ENCODE assay signal across 8 mouse cellular contexts in genomic region chr11:97685613-97686321, GRCm38 (mm10). TPM values are rescaled to one million over a fixed set of nuclear protein-coding genes. Genes with fewer than 3 reads are reported as not detected.
DNase-seq lines count a peak whose midpoint lies in the region; ATAC-seq and TF ChIP-seq lines count a peak whose summit lies in the region.

Gene Cisd3, plus strand, starts transcription at chr11:97685826.

- no peaks in the 10 kb centered on the region for H3K27me3 ChIP-seq in forebrain, embryonic 15.5 days
- no peaks in the 10 kb centered on the region for H3K27me3 ChIP-seq in liver, postnatal 0 days (ENCODE audit: insufficient read depth, low read length)
- H3K27me3 ChIP-seq in neural tube, embryonic 13.5 days, result no peaks in the 10 kb centered on the region
- H3K27me3 ChIP-seq in testis, adult 2 months (ENCODE audit: control insufficient read depth, insufficient read depth, low read length), result no peaks in the 10 kb centered on the region

- ATAC-seq in forebrain, embryonic 15.5 days (replicated peaks), result peak; percentile 63
- ATAC-seq in liver, postnatal 0 days, result peak; percentile 96
- peak; percentile 51 for ATAC-seq in neural tube, embryonic 13.5 days (ENCODE audit: low read depth)

- intact Hi-C loops in heart, postnatal 14 days (cut with DNase I), result loop anchor here (1.0 kb wide), 1 partner anchor 21 kb away; no protein-coding TSS in a partner anchor

- no peak for TF ChIP-seq CTCF in liver, postnatal 0 days (IDR thresholded peaks at IDR 0.05; ENCODE audit: low read depth)
- no peak for TF ChIP-seq CTCF in testis, adult 2 months (IDR thresholded peaks at IDR 0.05; ENCODE audit: control insufficient read depth, insufficient read depth, insufficient replicate concordance, low read depth, low read length)

- 0 out of 2 replicates have a peak within 1 kb of the TSS, but pooled peaks have one; percentile 1 for H3K27ac ChIP-seq in forebrain, embryonic 15.5 days (replicated peaks)
- H3K27ac ChIP-seq in liver, postnatal 0 days (ENCODE audit: low read depth), result peak within 1 kb of the TSS; percentile 39; the same call in 1 of the 2 replicates
- peak within 1 kb of the TSS; percentile 52; the same call in 1 of the 2 replicates for H3K27ac ChIP-seq in neural tube, embryonic 13.5 days (replicated peaks)
- H3K27ac ChIP-seq in testis, adult 2 months (ENCODE audit: control insufficient read depth, insufficient read depth, low read depth, low read length), result peak within 1 kb of the TSS; percentile 20; the same call in 1 of the 2 replicates

- peaks cover 14% of the 10 kb centered on the region for H3K4me1 ChIP-seq in forebrain, embryonic 15.5 days
- H3K4me1 ChIP-seq in liver, postnatal 0 days (ENCODE audit: insufficient read depth), result peaks cover 18% of the 10 kb centered on the region
- H3K4me1 ChIP-seq in neural tube, embryonic 13.5 days (replicated peaks), result peaks cover 30% of the 10 kb centered on the region
- H3K4me1 ChIP-seq in testis, adult 2 months (ENCODE audit: control insufficient read depth, insufficient read depth, low read length), result peaks cover 18% of the 10 kb centered on the region

- DNase-seq in CD4-positive, CD25-positive, alpha-beta regulatory T cell, adult 2 months (ENCODE audit: low read depth, low spot score), result peak; percentile 89
- peak; percentile 92 for DNase-seq in cerebellum, adult 11 months
- peak; percentile 94 for DNase-seq in heart, postnatal 14 days
- peak; percentile 88 for DNase-seq in layer of hippocampus, adult 11-12 months (ENCODE audit: low spot score)
- peak; percentile 91 for DNase-seq in liver, postnatal 0 days

- peak within 1 kb of the TSS; percentile 70 for H3K4me2 ChIP-seq in forebrain, embryonic 15.5 days (replicated peaks)
- peak within 1 kb of the TSS; percentile 68 for H3K4me2 ChIP-seq in liver, postnatal 0 days (ENCODE audit: low read depth, low read length)
- peak within 1 kb of the TSS; percentile 76 for H3K4me2 ChIP-seq in neural tube, embryonic 13.5 days

- no peak for TF ChIP-seq POLR2A in testis, adult 2 months (IDR thresholded peaks at IDR 0.05; ENCODE audit: control insufficient read depth, low read depth, low read length)

- peak within 1 kb of the TSS; percentile 40 for H3K4me3 ChIP-seq in forebrain, embryonic 15.5 days
- H3K4me3 ChIP-seq in liver, postnatal 0 days (ENCODE audit: low read depth, low read length), result peak within 1 kb of the TSS; percentile 38
- H3K4me3 ChIP-seq in neural tube, embryonic 13.5 days, result peak within 1 kb of the TSS; percentile 42
- H3K4me3 ChIP-seq in testis, adult 2 months (ENCODE audit: control insufficient read depth, low read depth, low read length), result peak within 1 kb of the TSS; percentile 69

- peak within 1 kb of the TSS; percentile 45 for H3K9ac ChIP-seq in forebrain, embryonic 15.5 days (replicated peaks)
- peak within 1 kb of the TSS; percentile 23 for H3K9ac ChIP-seq in liver, postnatal 0 days (replicated peaks)
- peak within 1 kb of the TSS; percentile 65 for H3K9ac ChIP-seq in neural tube, embryonic 13.5 days

- peak; percentile 43; the same call in 1 of the 2 replicates for TF ChIP-seq EP300 in liver, postnatal 0 days (IDR thresholded peaks at IDR 0.05; ENCODE audit: low read depth)

- no peaks in the 10 kb centered on the region for H3K9me3 ChIP-seq in forebrain, embryonic 15.5 days
- no peaks in the 10 kb centered on the region for H3K9me3 ChIP-seq in liver, postnatal 0 days (ENCODE audit: low read length)
- no peaks in the 10 kb centered on the region for H3K9me3 ChIP-seq in neural tube, embryonic 13.5 days

- peaks cover 32% of the 10 kb centered on the region for H3K36me3 ChIP-seq in forebrain, embryonic 15.5 days
- peaks cover 13% of the 10 kb centered on the region for H3K36me3 ChIP-seq in liver, postnatal 0 days (replicated peaks; ENCODE audit: insufficient read depth, low read length)
- peaks cover 50% of the 10 kb centered on the region for H3K36me3 ChIP-seq in neural tube, embryonic 13.5 days
- H3K36me3 ChIP-seq in testis, adult 2 months (ENCODE audit: control insufficient read depth, insufficient read depth, low read length), result no peaks in the 10 kb centered on the region

- 1% methylated on average over 41 of the region's 43 CpGs for WGBS in forebrain, embryonic 15.5 days
- WGBS in liver, postnatal 0 days (ENCODE audit: insufficient replicate concordance), result under 1% methylated on average over 43 of the region's 43 CpGs
- WGBS in neural tube, embryonic 13.5 days, result 3% methylated on average over 42 of the region's 43 CpGs

RNA-seq across cellular contexts. Expression of gene Cisd3, which starts in this region (rescaled TPM):
- 17.4 and 19.5 TPM in 2 replicates for polyA plus RNA-seq in forebrain, embryonic 15.5 days (2015; fragmentation: Nextera tagmentation; extraction: Ambion mirVana)
- total RNA-seq in heart, postnatal 14 days (2021), result 100 to 1,000 TPM; 146 to 147 TPM
- 54.6 and 63.7 TPM in 2 replicates for polyA plus RNA-seq in liver, postnatal 0 days (2015; fragmentation: Nextera tagmentation; extraction: Ambion mirVana)
- polyA plus RNA-seq in neural tube, embryonic 13.5 days (2015; fragmentation: Nextera tagmentation; extraction: Ambion mirVana), result 32.9 and 40.5 TPM in 2 replicates
- 17.6 and 17.7 TPM in 2 replicates for polyA plus RNA-seq in testis, adult 2 months (2012; rRNA removed)

Comparison
In these comparisons a context has a peak if more than half of its experiments do, and no peak if none do; other contexts are left out.
1. Peak in every context shown above with its lines: DNase-seq, ATAC-seq, H3K4me3 ChIP-seq and H3K27ac ChIP-seq.
2. H3K27ac ChIP-seq: peak in every context shown above with its lines; median percentile 52 in neural tube, embryonic 13.5 days; 39 in liver, postnatal 0 days; 20 in testis, adult 2 months; 1 in forebrain, embryonic 15.5 days.